Mouse (Mus musculus) Patski (cell line): ENCODE data around the gene Jup. TPM values are rescaled to one million over a fixed set of nuclear protein-coding genes. Genes with fewer than 3 reads are reported as not detected.
A peak's percentile ranks its signal among the peaks of the same experiment; 100 is the strongest.

Experiments
- ATAC-seq: fragments of 100-300 bp; one replicate; pipeline ENCODE4 v1.8.0; 2021
- CTCF ChIA-PET: fragments of 350-600 bp; sonication (Branson Sonifier 250); formaldehyde crosslinking; loops from one replicate; lab custom pipeline; 2022; ENCODE audit warnings: inconsistent platforms; lab: Charles Lee
- POLR2A ChIA-PET: fragments of 350-600 bp; sonication (Branson Sonifier 250); formaldehyde crosslinking; loops from one replicate; lab custom pipeline; 2022; ENCODE audit warnings: antibody characterized with exemption, inconsistent platforms; lab: Charles Lee
- DNase-seq: peaks from one replicate; pipeline ENCODE4 v3.0.0-alpha.2; 2011; ENCODE audit warnings: low read depth, low spot score
- H3K27me3 ChIP-seq: fragments of 371-371 bp; one replicate; pipeline ENCODE4 v1.5.1; 2021
- CTCF ChIP-seq: fragments of 100-300 bp; IDR thresholded peaks from one replicate; pipeline ENCODE4 v1.5.1; 2021
- in situ Hi-C: fragments of 300-500 bp; cut with MboI; formaldehyde crosslinking; loops from 3 replicates; pipeline ENCODE4 v1.11.1; 2018; ENCODE audit warnings: low pct_unique_long_range_greater_than_20kb, mixed read lengths
- polyA plus RNA-seq: library from polyadenylated mRNA; unstranded; gene quantifications from one replicate; pipeline ENCODE4 v1.2.3, GENCODE M21; 2021

Gene Jup
- polyA plus RNA-seq, result 71.6 TPM

DNA sequence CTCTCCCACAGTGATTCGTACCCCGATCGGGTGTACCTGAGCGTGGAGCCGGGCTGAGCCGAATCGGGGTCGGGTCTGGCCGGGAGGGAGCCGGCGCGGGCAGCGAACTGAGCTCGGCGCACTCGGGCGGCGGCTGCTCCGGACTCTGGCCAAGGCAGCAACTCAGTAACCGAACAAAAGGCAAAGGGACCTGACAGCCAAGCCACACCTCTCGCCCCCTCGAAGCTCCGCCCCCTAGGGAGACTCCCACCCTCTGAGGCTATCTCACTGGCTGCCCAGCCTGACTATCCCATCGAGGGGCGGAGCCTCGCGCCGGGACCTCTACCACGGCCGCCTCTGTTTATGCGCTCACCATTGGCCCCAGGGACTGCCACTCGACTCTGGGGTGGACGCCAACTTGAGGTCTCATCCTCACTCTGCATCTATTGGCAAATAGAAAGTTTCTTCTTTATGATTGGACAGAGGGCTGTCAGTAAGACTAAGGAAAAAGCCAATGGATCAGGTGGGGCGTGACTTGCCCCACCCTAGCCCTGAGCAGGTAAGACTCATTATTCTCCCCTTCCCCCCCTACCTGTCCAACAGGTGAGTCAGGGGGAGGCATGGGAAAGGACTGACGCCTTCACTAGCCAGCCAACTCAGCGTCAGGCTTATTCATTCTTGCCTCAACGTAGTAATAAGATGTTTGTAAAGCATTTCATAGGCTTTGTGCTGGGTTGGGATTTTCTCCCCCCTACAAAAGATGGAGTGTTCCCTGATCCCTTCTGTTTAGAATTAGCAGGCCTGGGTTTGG lies at the start of gene Jup:
Jup (minus strand) TSS at position 164 of the 790 bp plus-strand sequence.
- no peaks in the 10 kb centered on the region for H3K27me3 ChIP-seq
- ChIA-PET POLR2A (interaction anchor here (0.6 to 1.5 kb wide), 5 partner anchors 10 to 127 kb away, joined by 3 to 6 read pairs (median 3); no protein-coding TSS in a partner anchor), CTCF (interaction anchor here (0.8 to 4.4 kb wide), 5 partner anchors 10 to 41 kb away, joined by 3 to 14 read pairs (median 6); no protein-coding TSS in a partner anchor)
- in situ Hi-C loops, result no loop called here
- ATAC-seq (peak; percentile 96), DNase-seq (peak; percentile 94)
- no peak for TF ChIP-seq CTCF

- DNase-seq (no peak), ATAC-seq (no peak)
- H3K27me3 ChIP-seq, result no peaks in the 10 kb centered on the region
- in situ Hi-C loops, result no loop called here
- POLR2A ChIA-PET, result no interaction called here
- CTCF ChIA-PET, result no interaction called here
- TF ChIP-seq CTCF, result no peak
Measured at GRCm38 (mm10) chr11:100442625-100443024, 45.1 kb upstream of the Jup start.

- ATAC-seq, result no peak
- POLR2A ChIA-PET, result interaction anchor here (1.3 kb wide), 1 partner anchor 30 kb away, joined by 5 read pairs; the partner anchor contains the start of gene Klhl11
- DNase-seq, result no peak
- CTCF ChIA-PET, result no interaction called here
- no peaks in the 10 kb centered on the region for H3K27me3 ChIP-seq
- in situ Hi-C loops, result no loop called here
- TF ChIP-seq CTCF, result no peak
Measured at GRCm38 (mm10) chr11:100441797-100442196, 44.2 kb upstream of the Jup start, which contains the start of the genes Nt5c3b and Klhl10. TSS of gene Nt5c3b (minus strand) at chr11:100441808. TSS of gene Klhl10 (plus strand) at chr11:100441917.

- ChIA-PET POLR2A (interaction anchor here (1.3 kb wide), 1 partner anchor 31 kb away, joined by 5 read pairs; the partner anchor contains the start of gene Klhl11), CTCF (no interaction called here)
- no peak for TF ChIP-seq CTCF
- H3K27me3 ChIP-seq, result no peaks in the 10 kb centered on the region
- in situ Hi-C loops, result no loop called here
- ATAC-seq (peak; percentile 38), DNase-seq (no peak)
Measured at GRCm38 (mm10) chr11:100440691-100441522, 43.3 kb upstream of the Jup start.

DNA sequence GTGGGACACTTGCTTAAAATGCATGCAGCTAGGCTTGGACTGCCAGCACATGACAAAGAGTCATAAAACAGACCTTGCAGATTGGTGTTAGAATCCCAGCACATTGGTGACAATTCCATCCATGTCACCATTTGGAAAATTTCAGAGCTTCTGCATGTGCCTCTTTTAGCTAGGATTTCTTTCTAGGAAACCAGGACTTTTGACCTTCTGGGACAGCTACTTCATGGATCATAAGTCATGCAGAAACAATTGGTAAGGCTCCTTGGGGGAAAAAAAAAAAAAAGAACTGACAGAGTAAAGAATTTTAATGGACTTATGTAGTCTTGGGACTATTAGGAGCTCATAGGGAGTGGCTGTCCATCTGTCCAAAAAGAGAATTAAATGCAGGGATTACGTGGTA lies 40.3 kb upstream of the Jup start:
- in situ Hi-C loops, result no loop called here
- no peak for TF ChIP-seq CTCF
- DNase-seq (peak; percentile 30), ATAC-seq (no peak)
- POLR2A ChIA-PET, result no interaction called here
- CTCF ChIA-PET, result interaction anchor here (0.7 to 2.6 kb wide), 3 partner anchors 9 to 45 kb away, joined by 3 to 15 read pairs (median 3); no protein-coding TSS in a partner anchor
- H3K27me3 ChIP-seq, result no peaks in the 10 kb centered on the region

- ATAC-seq, result no peak
- in situ Hi-C loops, result no loop called here
- CTCF ChIA-PET, result interaction anchor here (1.0 to 1.2 kb wide), 3 partner anchors 10 to 41 kb away, joined by 3 to 5 read pairs (median 4); no protein-coding TSS in a partner anchor
- no peak for DNase-seq
- no peak for TF ChIP-seq CTCF
- POLR2A ChIA-PET, result interaction anchor here (0.7 kb wide), 1 partner anchor 50 kb away, joined by 3 read pairs; no protein-coding TSS in a partner anchor
- no peaks in the 10 kb centered on the region for H3K27me3 ChIP-seq
Measured at GRCm38 (mm10) chr11:100435678-100436246, 38.2 kb upstream of the Jup start.

GRCm38 (mm10) chr11:100432002-100432401 lies 34.4 kb upstream of the Jup start:
- no peak for ATAC-seq
- in situ Hi-C loops, result no loop called here
- TF ChIP-seq CTCF, result no peak
- H3K27me3 ChIP-seq, result no peaks in the 10 kb centered on the region
- ChIA-PET CTCF (no interaction called here), POLR2A (interaction anchor here (0.6 kb wide), 1 partner anchor 1011 kb away, joined by 3 read pairs; no protein-coding TSS in a partner anchor)
- DNase-seq, result no peak

DNA sequence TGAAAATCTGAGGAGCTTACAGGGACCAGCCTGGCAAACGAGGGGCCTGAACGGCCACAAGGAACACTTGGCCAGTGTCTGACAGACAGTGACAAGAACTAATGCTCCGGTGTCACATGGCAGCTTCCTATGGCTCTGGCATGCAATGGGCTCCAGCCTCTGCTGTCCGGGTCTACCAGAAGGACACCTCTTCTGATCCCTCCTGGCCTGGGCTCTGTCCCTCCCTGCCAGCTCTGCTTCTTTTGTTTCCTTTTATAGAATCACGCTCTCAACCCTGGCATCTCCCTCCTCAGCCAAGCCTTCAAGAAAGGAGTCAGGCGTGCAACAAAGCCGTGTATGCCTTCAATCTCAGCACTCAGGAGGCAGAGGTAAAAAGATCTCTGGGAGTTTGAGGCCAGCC lies 32.5 kb upstream of the Jup start:
- DNase-seq (no peak), ATAC-seq (no peak)
- ChIA-PET POLR2A (interaction anchor here (1.1 to 1.3 kb wide), 3 partner anchors 9 to 16 kb away, joined by 3 read pairs; partner anchors contain the start of gene P3h4), CTCF (interaction anchor here (1.1 kb wide), 1 partner anchor 62 kb away, joined by 3 read pairs; no protein-coding TSS in a partner anchor)
- no peak for TF ChIP-seq CTCF
- no peaks in the 10 kb centered on the region for H3K27me3 ChIP-seq
- in situ Hi-C loops, result no loop called here

DNA sequence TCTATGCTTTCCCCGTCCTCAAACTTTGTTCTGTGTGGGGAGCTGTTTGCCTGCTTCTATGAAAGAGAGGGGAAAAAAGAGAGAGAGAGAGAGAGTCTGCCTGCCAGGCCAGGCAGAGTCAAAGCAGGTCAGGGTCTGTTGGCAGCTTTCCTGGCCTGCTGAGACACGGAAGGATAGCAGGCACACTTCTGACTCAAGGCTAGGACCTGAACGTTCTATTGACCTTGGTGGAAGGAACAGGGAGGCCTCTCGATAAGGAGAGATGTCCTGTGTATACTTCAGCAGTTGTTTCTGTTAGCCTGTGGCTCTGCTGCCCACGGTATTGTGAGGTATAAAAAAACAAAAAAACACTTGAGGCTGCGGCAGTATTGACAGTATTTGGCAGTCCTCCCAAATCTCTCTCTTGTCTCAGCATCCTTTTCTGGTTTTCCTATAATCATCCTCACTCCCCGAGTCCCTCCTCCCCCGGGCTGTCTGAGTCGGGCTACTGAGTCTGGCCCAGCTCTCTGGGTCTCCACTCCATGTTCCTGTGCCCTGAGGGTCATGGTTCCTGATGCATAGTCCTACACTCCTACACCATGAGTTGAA lies 31.1 kb upstream of the Jup start:
- ATAC-seq (no peak), DNase-seq (no peak)
- H3K27me3 ChIP-seq, result no peaks in the 10 kb centered on the region
- POLR2A ChIA-PET, result interaction anchor here (0.9 to 1.3 kb wide), 3 partner anchors 9 to 34 kb away, joined by 3 read pairs; partner anchors contain the start of gene P3h4
- CTCF ChIA-PET, result interaction anchor here (1.1 kb wide), 1 partner anchor 9 kb away, joined by 3 read pairs; no protein-coding TSS in a partner anchor
- in situ Hi-C loops, result loop anchor here (5.0 kb wide), 2 partner anchors 39 to 129 kb away; no protein-coding TSS in a partner anchor
- no peak for TF ChIP-seq CTCF
